Mouse (Mus musculus) gastrocnemius, postnatal 10 days (tissue): ENCODE results near the gene Map7d1. TPM values are rescaled to one million over a fixed set of nuclear protein-coding genes. Genes with fewer than 3 reads are reported as not detected.
"Not testable (repeated sequence)": the region's sequence is repeated elsewhere in the genome, so short reads cannot be mapped to it uniquely, and the experiment has no call there.

ENCODE experiments used
- DNase-seq: peaks from one replicate; pipeline ENCODE4 v3.0.0; 2021; ENCODE audit warnings: mixed read lengths
- total RNA-seq, 2 experiments: library from RNA; stranded (reverse); gene quantifications; 2 replicates each; pipeline ENCODE4 v1.2.3; 2021

The Map7d1 gene
- total RNA-seq, 2 experiments from 2014 or later: 209 to 239 TPM

DNA sequence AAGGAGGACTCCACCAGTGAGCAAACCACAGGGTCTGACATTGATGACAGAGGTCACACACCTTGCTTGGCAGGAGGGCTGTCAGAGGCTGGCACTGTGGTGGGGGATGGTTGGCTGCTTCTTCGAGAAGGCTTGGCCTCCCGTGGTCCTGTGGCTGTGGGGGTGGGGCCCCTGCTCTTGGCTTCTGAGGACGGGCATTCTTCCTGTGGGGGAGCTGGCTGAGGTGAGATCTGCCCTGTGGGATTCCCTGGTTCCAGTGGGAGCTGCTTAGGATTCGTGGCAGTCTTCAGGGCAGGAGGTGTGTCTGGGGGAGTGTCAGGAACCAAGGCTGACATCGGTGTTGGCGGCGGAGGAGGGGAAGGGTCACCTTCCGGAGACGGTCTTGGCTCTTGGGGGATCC lies 14.2 kb downstream of the Map7d1 start:
- DNase-seq: no peak

- DNase-seq: no peak
Observed at GRCm38 (mm10) chr4:126239862-126240475, 16.2 kb downstream of the Map7d1 start.

DNA sequence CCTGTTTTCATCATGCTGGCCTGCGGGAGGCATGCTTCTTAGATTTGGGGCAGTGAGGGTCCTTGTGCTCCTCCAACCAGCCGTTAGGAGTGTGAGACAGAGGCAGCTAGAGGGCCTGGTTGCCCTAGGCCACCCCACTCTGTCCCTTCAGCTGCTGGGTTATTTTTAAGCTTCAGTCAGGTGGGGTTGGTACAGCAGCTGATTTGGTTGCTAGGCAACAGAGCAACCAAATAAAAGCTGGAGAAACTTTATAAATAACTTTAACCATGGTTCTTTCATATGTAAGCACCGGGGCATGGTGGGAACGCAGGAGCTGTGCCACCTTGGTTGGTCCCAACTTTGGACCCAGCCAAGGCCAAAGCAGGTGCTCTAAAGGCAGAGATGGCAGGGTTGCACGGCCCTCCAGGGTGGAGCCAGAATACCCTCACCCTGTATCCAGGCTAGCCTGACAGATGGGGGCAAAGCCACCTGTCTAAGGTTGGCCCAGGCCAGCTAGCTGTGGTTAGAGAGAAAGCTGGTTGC lies 18.4 kb downstream of the Map7d1 start:
- no peak for DNase-seq

DNA sequence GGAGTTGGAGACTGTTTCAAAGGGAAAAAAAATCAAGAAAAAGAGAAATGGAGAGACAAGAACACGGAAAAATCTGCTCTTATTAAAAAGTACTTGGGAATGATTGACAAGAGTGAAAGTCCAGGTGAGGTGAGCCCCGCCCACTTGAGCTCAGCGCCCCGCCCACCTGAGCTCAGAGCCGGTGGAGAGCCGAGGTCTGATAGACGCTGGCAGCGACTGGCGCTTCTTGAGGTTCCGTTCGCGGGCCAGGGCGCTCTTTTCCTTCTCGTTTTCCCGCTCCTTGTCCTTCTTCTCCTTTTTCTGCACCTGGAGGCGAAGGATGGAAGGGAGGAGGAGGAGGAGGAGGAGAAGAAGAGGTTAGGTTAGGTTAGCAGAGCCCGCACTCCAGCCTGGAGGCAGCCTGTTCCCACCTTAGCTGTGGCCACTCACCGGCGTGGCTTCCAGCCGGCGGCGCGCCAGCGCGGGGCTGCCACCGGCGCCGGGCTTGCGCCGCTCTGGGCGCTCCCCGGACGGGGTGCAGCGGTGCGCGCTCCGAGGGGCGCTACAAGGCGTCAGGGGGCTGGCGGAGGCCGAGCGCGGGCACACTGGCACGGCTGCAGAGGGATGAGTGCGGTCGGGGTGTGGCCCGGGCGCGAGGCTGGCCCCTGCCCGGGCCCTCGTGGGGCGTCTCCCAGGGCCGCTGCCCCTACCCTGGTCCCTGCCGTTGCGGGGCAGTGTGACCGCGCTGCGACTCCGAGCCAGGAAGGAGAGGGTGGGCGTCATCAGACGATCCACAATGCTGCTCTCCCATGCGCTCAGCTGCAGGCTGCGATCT lies 19.5 kb downstream of the Map7d1 start:
- DNase-seq: no peak

- DNase-seq: no peak
Observed at GRCm38 (mm10) chr4:126235191-126235590, 21.0 kb downstream of the Map7d1 start.

DNA sequence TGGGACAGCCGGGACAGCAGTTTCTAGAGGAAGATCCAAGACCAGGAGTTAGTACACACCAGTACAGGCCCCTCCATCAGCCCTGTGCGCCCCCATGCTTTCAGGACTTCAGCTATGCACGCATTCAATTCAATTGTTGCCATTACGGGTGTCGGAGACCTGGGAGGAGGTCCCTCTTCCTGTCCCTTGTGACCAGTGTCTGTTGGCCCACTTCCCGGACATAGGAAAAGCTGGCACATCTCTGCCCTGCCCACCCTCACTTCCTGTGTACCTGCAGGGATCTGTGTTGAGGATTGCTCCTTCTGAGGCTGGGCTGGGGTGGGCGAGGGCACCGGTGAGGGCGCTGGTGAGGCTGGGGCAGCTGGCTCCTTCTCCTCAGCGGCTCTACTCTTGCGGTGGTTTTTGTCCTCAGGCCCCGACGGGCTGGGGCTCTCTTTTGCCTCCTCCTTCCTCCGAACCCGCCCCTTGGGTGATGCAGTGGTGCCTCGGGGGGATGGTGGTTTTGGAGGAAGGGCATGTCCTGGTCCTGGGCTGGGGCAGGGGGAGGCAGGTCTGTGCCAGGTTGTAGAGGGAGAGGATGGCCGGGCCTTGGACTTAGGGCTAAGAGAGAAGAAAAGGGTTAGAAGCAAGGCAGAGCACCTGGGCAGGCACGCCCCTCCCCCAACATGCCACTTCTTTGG lies 21.5 kb downstream of the Map7d1 start:
- DNase-seq: no peak

GRCm38 (mm10) chr4:126233676-126234308 lies 22.4 kb downstream of the Map7d1 start:
- DNase-seq: no peak

DNA sequence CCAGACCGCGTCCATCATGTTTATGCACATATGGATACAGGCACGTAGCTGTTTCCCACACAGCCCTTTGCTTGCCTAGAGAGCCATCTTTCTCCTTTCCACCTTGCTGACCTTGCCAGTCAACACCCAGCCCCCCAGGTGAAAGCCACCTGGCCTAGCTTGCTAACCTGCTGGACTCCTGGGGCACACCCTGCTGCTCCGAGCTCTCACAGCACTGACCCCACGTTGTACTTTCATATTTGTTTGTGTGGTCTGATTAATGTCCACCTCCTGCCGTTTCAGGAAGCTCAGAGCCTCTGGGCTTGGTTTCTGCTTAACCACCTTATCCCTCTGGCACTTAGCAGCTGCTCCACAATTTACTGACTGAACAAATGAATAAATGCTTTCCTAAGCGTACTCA lies 26.2 kb downstream of the Map7d1 start:
- no peak for DNase-seq

DNA sequence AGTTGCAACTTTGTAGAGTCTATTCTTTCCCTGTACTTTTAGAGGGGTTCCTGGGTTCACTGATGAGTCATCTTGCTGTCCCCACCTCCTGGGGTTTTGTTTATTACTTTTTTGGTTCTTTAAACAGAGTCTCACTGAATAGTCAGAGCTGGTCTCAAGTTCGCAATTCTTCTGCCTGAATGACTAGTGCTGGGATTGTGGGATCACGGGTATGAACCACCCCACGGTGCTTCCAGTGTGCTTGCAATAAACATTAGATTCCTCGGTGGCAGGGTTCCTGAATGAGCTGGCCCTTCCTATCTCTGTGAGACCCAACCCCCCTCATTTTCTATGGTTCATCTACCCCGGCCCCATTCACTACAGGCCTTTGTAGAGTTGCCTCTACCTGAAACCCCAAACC lies 28.0 kb downstream of the Map7d1 start:
- no peak for DNase-seq

- peak; percentile 93 for DNase-seq
Observed at GRCm38 (mm10) chr4:126227077-126227761, 28.9 kb downstream of the Map7d1 start.

GRCm38 (mm10) chr4:126226640-126227039 lies 29.5 kb downstream of the Map7d1 start:
- no peak for DNase-seq

GRCm38 (mm10) chr4:126222631-126223030 lies 33.5 kb downstream of the Map7d1 start:
- DNase-seq: no peak

GRCm38 (mm10) chr4:126220045-126220444 lies 36.1 kb downstream of the Map7d1 start:
- no peak for DNase-seq

GRCm38 (mm10) chr4:126219540-126219939 lies 36.6 kb downstream of the Map7d1 start:
- DNase-seq: not testable (repeated sequence)

- DNase-seq: peak; percentile 35
Observed at GRCm38 (mm10) chr4:126217771-126218170, 38.4 kb downstream of the Map7d1 start.

- DNase-seq: no peak
Observed at GRCm38 (mm10) chr4:126207081-126207480, 49.1 kb downstream of the Map7d1 start.

DNA sequence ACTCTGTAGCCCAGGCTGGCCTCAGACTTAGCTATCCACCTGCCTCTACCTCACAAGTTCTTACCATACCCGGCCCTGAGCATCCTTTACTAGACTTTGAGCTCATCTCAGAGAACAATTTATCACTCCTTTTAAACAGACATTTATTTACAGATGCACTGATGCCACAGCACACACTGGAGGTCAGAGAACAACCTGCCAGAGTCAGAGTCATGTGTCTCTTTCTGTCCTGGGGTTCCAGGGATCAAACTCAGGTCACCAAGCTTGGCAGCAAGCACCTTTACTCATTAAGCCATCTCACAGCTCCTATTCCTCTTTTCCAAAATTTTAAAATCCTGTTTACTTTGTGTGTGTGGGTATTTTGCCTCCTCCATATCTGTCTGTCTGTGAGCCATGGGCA lies 50.8 kb downstream of the Map7d1 start:
- DNase-seq: no peak

- DNase-seq: no peak
Observed at GRCm38 (mm10) chr4:126204661-126205230, 51.4 kb downstream of the Map7d1 start.

DNA sequence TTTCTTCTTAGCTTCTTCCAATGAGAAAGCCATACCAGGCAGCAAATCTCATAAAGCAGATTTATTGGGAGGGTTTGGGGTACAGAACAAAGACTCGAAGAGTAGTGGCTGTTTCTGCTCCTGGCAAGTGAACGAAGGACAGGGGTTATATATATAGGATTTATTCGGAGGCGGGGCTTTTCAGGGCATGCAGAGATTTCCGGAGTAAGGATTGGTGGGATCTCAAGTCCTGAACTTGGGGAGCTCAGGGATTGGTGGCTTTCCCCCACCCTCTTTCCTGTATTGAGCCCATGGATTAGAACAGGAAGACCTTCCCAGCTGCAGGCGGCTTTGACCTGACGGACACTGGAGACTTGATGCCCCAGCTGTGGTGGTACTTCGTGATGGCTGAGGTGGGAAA lies 52.1 kb downstream of the Map7d1 start:
- DNase-seq: no peak

GRCm38 (mm10) chr4:126203336-126203895 lies 52.7 kb downstream of the Map7d1 start:
- no peak for DNase-seq
